Mouse (Mus musculus) kidney, adult 2 months (tissue): ENCODE measurements around the gene Zfp148. TPM values are rescaled to one million over a fixed set of nuclear protein-coding genes. Genes with fewer than 3 reads are reported as not detected.
"Not testable (repeated sequence)": the region's sequence is repeated elsewhere in the genome, so short reads cannot be mapped to it uniquely, and the experiment has no call there.

Source experiments
- DNase-seq: peaks from one replicate; pipeline ENCODE4 v3.0.0; 2021
- H3K27ac ChIP-seq: fragments of 200-500 bp; 2 replicates; pipeline ENCODE4 v1.5.1; 2012; ENCODE audit warnings: low read depth, low read length, control low read depth, inconsistent platforms; ENCODE audit not compliant: insufficient read depth
- H3K27me3 ChIP-seq: fragments of 200-500 bp; replicated peaks from 2 replicates; pipeline ENCODE4 v1.6.1; 2012; ENCODE audit warnings: mild to moderate bottlenecking, moderate library complexity, low read length, inconsistent platforms; ENCODE audit not compliant: control insufficient read depth, insufficient read depth
- H3K36me3 ChIP-seq: fragments of 200-500 bp; 2 replicates; pipeline ENCODE4 v1.6.1; 2012; ENCODE audit warnings: mild to moderate bottlenecking, moderate library complexity, low read length, inconsistent platforms; ENCODE audit not compliant: control insufficient read depth, insufficient read depth
- H3K4me1 ChIP-seq: fragments of 200-500 bp; 2 replicates; pipeline ENCODE4 v1.6.1; 2011; ENCODE audit warnings: low read length; ENCODE audit not compliant: control insufficient read depth, insufficient read depth
- H3K4me3 ChIP-seq: fragments of 200-500 bp; 2 replicates; pipeline ENCODE4 v1.5.1; 2011; ENCODE audit warnings: mild to moderate bottlenecking, low read depth, low read length, control low read depth; ENCODE audit not compliant: insufficient read depth
- CTCF ChIP-seq: fragments of 200-500 bp; conservative IDR thresholded peaks from 2 replicates; pipeline ENCODE4 v1.5.1; 2011; ENCODE audit warnings: low read depth, mild to moderate bottlenecking, control low read depth, low read length, moderate library complexity, mixed read lengths; ENCODE audit not compliant: insufficient read depth, insufficient read length
- POLR2A ChIP-seq: fragments of 200-500 bp; IDR thresholded peaks from one replicate; pipeline ENCODE4 v1.6.1; 2011; ENCODE audit warnings: low read depth, low read length, control low read depth
- WGBS: fragments of 180-500 bp; shearing (Covaris S2); methylation state at CpG from one replicate; pipeline ENCODE4 v1.1.7; 2018; 5-methylcytosine and 5-hydroxymethylcytosine counted together
- polyA plus RNA-seq: library from polyadenylated mRNA; depleted of rRNA; stranded (reverse); fragments of >200 nt; gene quantifications from 2 replicates; pipeline ENCODE4 v1.2.3, GENCODE M21; 2012

Zfp148 gene
- polyA plus RNA-seq, 1 experiment: 9.8 TPM

DNA sequence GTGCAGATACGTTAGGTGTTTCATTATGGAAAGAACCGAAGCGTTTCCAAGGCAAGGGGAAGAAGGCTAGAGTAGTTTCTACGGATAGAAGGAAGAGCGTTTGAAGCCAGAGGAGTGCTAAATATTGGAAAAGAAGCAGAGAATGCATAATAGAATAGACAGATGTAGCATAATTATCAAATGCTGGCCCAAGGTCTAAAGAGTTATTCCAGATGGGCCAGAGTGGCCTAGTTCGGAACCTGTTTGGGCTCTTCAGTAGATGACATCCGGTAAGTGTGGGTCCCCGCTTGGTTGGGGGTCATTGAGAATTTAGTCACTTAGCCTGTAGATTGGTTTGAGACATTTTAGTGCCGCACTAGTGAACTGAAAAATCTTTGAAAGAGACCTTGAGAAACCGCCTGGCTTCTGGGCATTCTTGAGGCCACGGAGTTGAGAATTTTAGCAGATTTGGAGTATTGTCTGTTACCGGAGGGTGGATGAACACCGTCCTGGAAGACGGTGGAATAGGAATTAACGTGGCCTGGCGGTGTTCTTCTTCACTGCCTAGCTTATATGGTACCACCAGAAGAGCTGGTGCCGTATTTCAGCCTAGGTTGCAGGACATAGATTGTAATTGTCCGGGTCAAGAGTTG, 1.1 kb downstream of the Zfp148 start:
- H3K27me3 ChIP-seq: no peaks in the 10 kb centered on the region
- peak overlapping the region; percentile 58 for H3K27ac ChIP-seq
- H3K4me3 ChIP-seq: peak overlapping the region; percentile 96
- no peaks in the 10 kb centered on the region for H3K36me3 ChIP-seq
- under 1% methylated on average over 18 of the region's 18 CpGs for WGBS
- H3K4me1 ChIP-seq: peaks cover 10% of the 10 kb centered on the region; the same call in 1 of the 2 replicates
- TF ChIP-seq POLR2A (no peak), CTCF (no peak)
- DNase-seq: peak; percentile 29

DNA sequence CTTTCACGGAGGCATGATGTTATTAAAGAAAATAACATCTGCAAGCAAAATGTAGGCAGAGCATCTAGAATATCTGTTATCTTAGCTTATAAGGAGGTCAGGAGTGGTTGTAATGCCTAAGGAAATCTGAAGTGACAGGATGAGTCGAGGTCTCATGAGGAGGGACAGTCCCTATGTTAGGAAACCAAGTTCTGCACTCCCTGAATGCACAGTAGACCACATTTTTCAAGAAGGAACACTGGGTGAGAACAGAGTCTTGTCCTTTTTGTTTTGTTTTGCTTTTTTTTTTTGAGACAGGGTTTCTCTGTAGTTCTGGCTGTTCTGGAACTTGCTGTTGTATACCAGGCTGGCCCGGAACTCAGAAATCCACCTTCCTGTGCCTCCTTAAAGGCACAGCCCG, 1.7 kb downstream of the Zfp148 start:
- no peak for TF ChIP-seq CTCF
- TF ChIP-seq POLR2A: no peak
- peak; percentile 19 for DNase-seq
- H3K27me3 ChIP-seq: no peaks in the 10 kb centered on the region
- WGBS: 6% methylated on average over 4 of the region's 4 CpGs
- peak overlapping the region; percentile 58; the same call in 1 of the 2 replicates for H3K27ac ChIP-seq
- peak overlapping the region; percentile 96 for H3K4me3 ChIP-seq
- H3K36me3 ChIP-seq: no peaks in the 10 kb centered on the region
- H3K4me1 ChIP-seq: peaks cover 10% of the 10 kb centered on the region; the same call in 1 of the 2 replicates

DNA sequence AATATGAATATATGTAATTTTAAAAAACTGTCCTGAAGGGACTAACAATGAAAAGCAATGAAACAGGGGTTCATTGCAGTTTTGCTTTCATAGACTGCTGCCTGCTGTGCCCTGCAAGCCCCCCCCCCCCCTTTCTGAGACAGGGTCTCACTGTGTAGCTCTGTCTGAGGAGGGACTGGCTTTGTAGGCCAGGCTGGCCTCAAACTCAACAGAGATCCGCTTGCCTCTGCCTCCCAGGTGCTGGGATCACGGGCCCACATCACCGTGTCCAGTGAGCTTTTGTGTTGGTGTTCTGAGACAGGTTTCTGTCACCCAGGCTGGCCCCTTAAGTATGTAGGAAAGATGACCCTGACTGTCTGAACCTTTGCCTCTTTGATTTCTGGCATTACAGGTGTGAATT, 2.9 kb downstream of the Zfp148 start:
- no peak for DNase-seq
- no peaks in the 10 kb centered on the region for H3K27me3 ChIP-seq
- H3K36me3 ChIP-seq: no peaks in the 10 kb centered on the region
- H3K27ac ChIP-seq: no peak overlapping the region
- no peak for TF ChIP-seq CTCF
- TF ChIP-seq POLR2A: no peak
- no peak overlapping the region for H3K4me3 ChIP-seq
- 95% methylated on average over 3 of the region's 3 CpGs for WGBS
- peaks cover 10% of the 10 kb centered on the region; the same call in 1 of the 2 replicates for H3K4me1 ChIP-seq

DNA sequence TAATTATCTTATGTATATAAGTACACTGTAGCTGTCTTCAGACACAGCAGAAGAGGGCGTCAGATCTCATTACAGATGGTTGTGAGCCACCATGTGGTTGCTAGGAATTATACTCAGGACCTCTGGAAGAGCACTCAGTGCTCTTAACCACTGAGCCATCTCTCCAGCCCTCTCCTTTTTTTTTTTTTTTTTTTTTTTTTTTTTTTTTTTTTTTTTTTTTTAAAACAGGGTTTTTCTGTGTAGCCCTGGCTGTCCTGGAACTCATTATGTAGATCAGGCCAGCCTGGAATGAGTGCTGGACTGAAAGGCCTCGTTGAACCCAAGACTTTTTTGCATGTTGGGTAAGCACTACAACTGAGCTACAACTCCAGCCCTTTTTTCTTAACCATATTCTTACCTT, 3.4 kb downstream of the Zfp148 start:
- H3K4me3 ChIP-seq, H3K27me3 ChIP-seq, H3K27ac ChIP-seq, H3K36me3 ChIP-seq, DNase-seq, H3K4me1 ChIP-seq: not testable (repeated sequence)
- 81% methylated on average over 2 of the region's 2 CpGs for WGBS

DNA sequence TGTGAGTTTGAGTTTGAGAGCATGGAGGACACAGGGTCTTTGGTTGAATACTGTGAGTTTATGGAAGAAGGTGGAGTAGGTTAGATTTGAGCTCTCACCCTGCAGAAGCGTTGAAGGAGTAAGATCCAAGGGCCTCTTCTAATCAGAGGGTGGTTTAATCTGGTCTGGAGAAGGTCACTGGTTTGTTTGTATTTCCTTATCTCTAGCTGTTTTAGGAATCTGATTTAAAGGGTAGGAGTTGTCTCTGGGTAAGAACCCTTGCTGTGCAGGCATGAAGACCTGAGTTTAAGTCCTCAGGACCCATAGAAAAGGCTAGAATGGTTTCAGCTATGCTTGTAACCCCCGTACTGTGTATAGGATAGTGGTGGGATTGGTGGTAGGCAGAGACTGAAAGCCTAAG, 6.4 kb downstream of the Zfp148 start:
- WGBS: 86% methylated on average over 2 of the region's 2 CpGs
- Histone ChIP-seq H3K36me3 (no peaks in the 10 kb centered on the region), H3K27ac (no peak overlapping the region), H3K4me3 (no peak overlapping the region), H3K27me3 (no peaks in the 10 kb centered on the region), H3K4me1 (peaks cover 2% of the 10 kb centered on the region; the same call in 1 of the 2 replicates)
- TF ChIP-seq POLR2A: no peak
- no peak for TF ChIP-seq CTCF
- no peak for DNase-seq

DNA sequence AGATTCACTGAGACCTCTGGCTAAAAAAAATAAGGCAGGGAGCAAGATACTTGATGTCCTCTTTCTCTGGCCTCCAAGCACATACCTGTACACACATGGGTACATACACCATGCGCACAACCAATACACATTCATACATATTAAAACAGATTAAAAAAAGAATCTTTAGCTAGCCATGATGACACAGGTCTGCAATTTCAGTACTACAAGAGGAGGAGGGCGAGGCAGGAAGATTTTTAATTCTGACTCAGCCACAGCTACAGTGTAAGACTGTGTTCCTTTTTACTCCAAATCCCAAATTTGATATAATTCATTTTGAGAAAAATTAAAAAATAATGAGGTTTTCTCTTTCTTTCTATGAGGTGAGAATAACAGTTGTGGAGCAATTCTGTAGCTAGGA, 6.8 kb downstream of the Zfp148 start:
- no peak for DNase-seq
- 96% methylated on average over 2 of the region's 2 CpGs for WGBS
- TF ChIP-seq POLR2A (no peak), CTCF (no peak)
- Histone ChIP-seq H3K27ac (no peak overlapping the region), H3K4me1 (peaks cover under 1% of the 10 kb centered on the region; the same call in 1 of the 2 replicates), H3K36me3 (no peaks in the 10 kb centered on the region), H3K27me3 (no peaks in the 10 kb centered on the region), H3K4me3 (no peak overlapping the region)

DNA sequence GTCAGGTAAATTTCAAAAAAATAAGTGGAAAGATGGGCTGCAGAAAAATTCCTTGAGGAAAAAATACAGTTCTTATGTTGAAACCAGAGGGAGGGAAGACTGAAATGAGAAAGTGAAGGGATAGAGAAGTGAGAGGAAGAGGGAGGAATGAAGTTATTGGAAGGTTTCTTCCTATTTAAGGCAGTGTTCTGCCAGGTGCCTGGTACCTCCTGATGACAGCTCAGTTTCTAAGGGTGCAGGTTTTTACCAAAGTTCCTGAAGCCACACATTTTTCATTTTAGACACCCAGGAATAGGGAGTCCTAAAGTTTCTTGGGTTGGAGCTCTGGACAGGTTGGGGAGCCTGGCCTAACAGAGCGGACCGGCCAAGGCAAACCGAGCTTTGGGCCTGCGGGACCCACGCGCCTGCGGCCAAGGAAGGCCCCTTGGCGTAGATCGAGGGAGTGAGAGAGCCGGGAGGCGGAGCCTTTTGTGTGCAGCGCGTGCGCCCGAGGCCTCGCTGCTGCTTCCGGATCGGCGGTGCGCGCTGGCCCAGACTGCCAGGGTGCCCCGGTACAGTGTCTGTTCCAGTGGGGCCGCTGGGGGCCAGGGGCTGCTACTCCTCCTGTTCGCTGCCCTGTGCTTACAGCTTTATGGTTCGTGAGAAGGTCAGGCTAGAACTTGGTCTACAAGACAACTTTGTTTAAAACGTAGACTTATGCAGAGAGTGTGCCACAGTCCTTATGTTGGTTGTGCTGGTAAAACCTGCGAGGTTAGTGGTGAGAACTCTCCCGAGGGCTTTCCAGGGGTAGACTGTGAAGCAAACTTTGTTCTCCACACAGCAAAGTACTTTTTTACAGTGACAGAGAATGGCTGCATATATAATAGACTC, 19.5 kb downstream of the Zfp148 start:
- peak overlapping the region; percentile 61 for H3K27ac ChIP-seq
- no peaks in the 10 kb centered on the region for H3K36me3 ChIP-seq
- H3K4me1 ChIP-seq: peaks cover 25% of the 10 kb centered on the region
- peak; percentile 78 for DNase-seq
- WGBS: 2% methylated on average over 28 of the region's 28 CpGs
- H3K27me3 ChIP-seq: no peaks in the 10 kb centered on the region
- no peak for TF ChIP-seq CTCF
- no peak for TF ChIP-seq POLR2A
- peak overlapping the region; percentile 52 for H3K4me3 ChIP-seq
